Mouse (Mus musculus): ENCODE measurements at regions not wholly inside any gene's neighbourhood (a gene's known extent, or its start where the extent isn't known, plus 50 kb on each side); places are given as distances from the start of the nearest gene placed in this dataset.

- intact Hi-C loops (cut with DNase I): no loop called here
These were observed 190.2 kb upstream of the Fam19a5 start for GRCm38 (mm10) chr15:87353886-87354285.

GRCm38 (mm10) chr15:87360457-87360856 lies 183.6 kb upstream of the Fam19a5 start:
- intact Hi-C loops (cut with DNase I): loop anchor here (10.0 kb wide), 1 partner anchor 884 kb away; no protein-coding TSS in a partner anchor

- intact Hi-C loops (cut with DNase I): loop anchor here (10.0 kb wide), 1 partner anchor 879 kb away; no protein-coding TSS in a partner anchor
These were observed 178.3 kb upstream of the Fam19a5 start for GRCm38 (mm10) chr15:87365712-87366361.

GRCm38 (mm10) chr15:87367381-87367780 lies 176.7 kb upstream of the Fam19a5 start:
- intact Hi-C loops (cut with DNase I): loop anchor here (10.0 kb wide), 1 partner anchor 877 kb away; no protein-coding TSS in a partner anchor

- intact Hi-C loops (cut with DNase I): loop anchor here (10.0 kb wide), 1 partner anchor 875 kb away; no protein-coding TSS in a partner anchor
These were observed 174.7 kb upstream of the Fam19a5 start for GRCm38 (mm10) chr15:87369381-87369780.

- intact Hi-C loops (cut with DNase I): loop anchor here (10.0 kb wide), 1 partner anchor 875 kb away; no protein-coding TSS in a partner anchor
These were observed 174.3 kb upstream of the Fam19a5 start for GRCm38 (mm10) chr15:87369836-87370235.

GRCm38 (mm10) chr15:87370761-87371160 lies 173.3 kb upstream of the Fam19a5 start:
- intact Hi-C loops (cut with DNase I): no loop called here

GRCm38 (mm10) chr15:87374670-87375069 lies 169.4 kb upstream of the Fam19a5 start:
- intact Hi-C loops (cut with DNase I): no loop called here

- intact Hi-C loops (cut with DNase I): no loop called here
These were observed 168.4 kb upstream of the Fam19a5 start for GRCm38 (mm10) chr15:87375596-87376194.

GRCm38 (mm10) chr15:87383551-87384265 lies 160.4 kb upstream of the Fam19a5 start:
- intact Hi-C loops (cut with DNase I): no loop called here

- intact Hi-C loops (cut with DNase I): no loop called here
These were observed 159.6 kb upstream of the Fam19a5 start for GRCm38 (mm10) chr15:87384279-87385066.

GRCm38 (mm10) chr15:87386513-87386983 lies 157.6 kb upstream of the Fam19a5 start:
- intact Hi-C loops (cut with DNase I): no loop called here

- intact Hi-C loops (cut with DNase I): no loop called here
These were observed 152.7 kb upstream of the Fam19a5 start for GRCm38 (mm10) chr15:87391395-87391794.

- intact Hi-C loops (cut with DNase I): no loop called here
These were observed 145.7 kb upstream of the Fam19a5 start for GRCm38 (mm10) chr15:87398396-87398795.

- intact Hi-C loops (cut with DNase I): no loop called here
These were observed 138.4 kb upstream of the Fam19a5 start for GRCm38 (mm10) chr15:87405689-87406088.

GRCm38 (mm10) chr15:87411978-87412377 lies 132.1 kb upstream of the Fam19a5 start:
- intact Hi-C loops (cut with DNase I): no loop called here

- intact Hi-C loops (cut with DNase I): no loop called here
These were observed 128.1 kb upstream of the Fam19a5 start for GRCm38 (mm10) chr15:87415996-87416395.

- intact Hi-C loops (cut with DNase I): no loop called here
These were observed 122.4 kb upstream of the Fam19a5 start for GRCm38 (mm10) chr15:87421743-87422142.

GRCm38 (mm10) chr15:87433306-87433705 lies 110.8 kb upstream of the Fam19a5 start:
- intact Hi-C loops (cut with DNase I): no loop called here

GRCm38 (mm10) chr15:87433901-87434300 lies 110.2 kb upstream of the Fam19a5 start:
- intact Hi-C loops (cut with DNase I): no loop called here

GRCm38 (mm10) chr15:87435566-87435965 lies 108.5 kb upstream of the Fam19a5 start:
- intact Hi-C loops (cut with DNase I): no loop called here
